Mouse (Mus musculus) limb, embryonic 14.5 days (tissue): Measurements from ENCODE around the gene Ranbp9. TPM values are rescaled to one million over a fixed set of nuclear protein-coding genes. Genes with fewer than 3 reads are reported as not detected.
A peak's percentile ranks its signal among the peaks of the same experiment; 100 is the strongest.

Experiments used
- ATAC-seq: fragments of 200-750 bp; cut with Nextera tagmentation; 2 replicates; pipeline ENCODE4 v1.8.0; 2017; ENCODE audit warnings: low read depth, moderate number of reproducible peaks, moderate TSS enrichment; ENCODE audit not compliant: low FRiP score
- DNase-seq: peaks from one replicate; pipeline ENCODE4 v3.0.0-alpha.2; 2015; ENCODE audit warnings: low spot score
- H3K27ac ChIP-seq: fragments of 300-500 bp; sonication (generic); replicated peaks from 2 replicates; pipeline ENCODE4 v1.5.1; 2014; ENCODE audit warnings: low read depth, mild to moderate bottlenecking, low read length, moderate library complexity, mixed read lengths
- H3K27me3 ChIP-seq: fragments of 300-500 bp; sonication (generic); 2 replicates; pipeline ENCODE4 v1.6.1; 2014; ENCODE audit warnings: low read length, mixed read lengths; ENCODE audit not compliant: control insufficient read depth, insufficient read depth
- H3K36me3 ChIP-seq: fragments of 300-500 bp; sonication (generic); 2 replicates; pipeline ENCODE4 v1.6.1; 2014; ENCODE audit warnings: mild to moderate bottlenecking, low read length, moderate library complexity, mixed read lengths; ENCODE audit not compliant: control insufficient read depth, insufficient read depth
- H3K4me1 ChIP-seq: fragments of 300-500 bp; sonication (generic); 2 replicates; pipeline ENCODE4 v1.6.1; 2014; ENCODE audit warnings: antibody characterized with exemption, low read length, mixed read lengths; ENCODE audit not compliant: control insufficient read depth, insufficient read depth
- H3K4me2 ChIP-seq: fragments of 300-500 bp; sonication (generic); replicated peaks from 2 replicates; pipeline ENCODE4 v1.6.1; 2014; ENCODE audit warnings: low read depth, mild to moderate bottlenecking, low read length, moderate library complexity; ENCODE audit not compliant: severe bottlenecking
- H3K4me3 ChIP-seq: fragments of 300-500 bp; sonication (generic); replicated peaks from 2 replicates; pipeline ENCODE4 v1.5.1; 2014; ENCODE audit warnings: low read length
- H3K9ac ChIP-seq: fragments of 300-500 bp; sonication (generic); 2 replicates; pipeline ENCODE4 v1.6.1; 2014; ENCODE audit warnings: mild to moderate bottlenecking, low read depth, low read length, moderate library complexity; ENCODE audit not compliant: severe bottlenecking
- H3K9me3 ChIP-seq: fragments of 300-500 bp; sonication (generic); 2 replicates; pipeline ENCODE4 v1.6.1; 2016; ENCODE audit warnings: low read length; ENCODE audit not compliant: control insufficient read depth
- POLR2A ChIP-seq: fragments of 200-500 bp; IDR thresholded peaks from 2 replicates; pipeline ENCODE4 v1.8.0; 2012; ENCODE audit warnings: inconsistent platforms, mild to moderate bottlenecking, moderate library complexity, borderline replicate concordance; ENCODE audit not compliant: insufficient read depth, insufficient read length; ENCODE audit errors: extremely low read depth
- WGBS: fragments of 180-500 bp; shearing (Covaris S2); extraction: QIAGEN DNeasy Blood & Tissue Kit; methylation state at CpG from one replicate; pipeline ENCODE4 v1.1.7; 2014; 5-methylcytosine and 5-hydroxymethylcytosine counted together
- polyA plus RNA-seq, 2 experiments: library from polyadenylated mRNA; depleted of rRNA in 1 of 2; stranded (reverse) in 1 of 2; unstranded in 1 of 2; fragments of >200 nt; fragmentation: Nextera tagmentation in 1 of 2; extraction: Ambion mirVana in 1 of 2; gene quantifications; 2 replicates each; pipeline versions ENCODE4 v1.2.1 to v1.2.3; 2012 to 2014

Ranbp9 gene
- polyA plus RNA-seq, 2 experiments = 12.6 to 36.9 TPM

DNA sequence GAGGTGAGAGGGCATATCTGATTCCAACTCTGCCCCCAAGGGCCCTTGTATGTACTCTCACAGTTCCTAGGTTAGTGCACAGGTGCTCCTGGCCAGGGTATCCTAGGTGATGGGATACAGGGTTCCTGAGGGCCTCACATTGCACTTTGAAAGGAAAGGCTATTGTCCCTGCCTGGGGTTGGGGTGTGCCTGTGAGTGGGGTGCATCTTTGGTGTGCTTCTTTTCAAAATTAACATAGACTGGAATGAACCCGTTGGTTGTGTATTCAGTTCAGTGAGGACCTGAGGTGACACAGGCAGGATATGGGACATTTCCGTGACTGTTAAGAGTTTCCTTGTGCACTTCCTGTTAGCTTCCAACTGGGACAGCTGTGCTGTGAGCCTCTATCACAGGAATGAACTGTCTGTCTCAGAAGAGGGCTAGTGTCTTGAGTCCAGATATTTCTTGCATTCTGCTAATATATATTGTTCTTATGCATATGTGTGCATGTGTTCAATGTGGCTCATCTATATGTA is 106.1 kb downstream of the Ranbp9 start:
- H3K27ac ChIP-seq = no peak overlapping the region
- no peaks in the 10 kb centered on the region for H3K4me1 ChIP-seq
- no peak for TF ChIP-seq POLR2A
- no peaks in the 10 kb centered on the region for H3K27me3 ChIP-seq
- H3K36me3 ChIP-seq = peaks cover 56% of the 10 kb centered on the region
- no peaks in the 10 kb centered on the region for H3K9me3 ChIP-seq
- DNase-seq (no peak), ATAC-seq (no peak)
- H3K4me3 ChIP-seq = no peak overlapping the region
- no peak overlapping the region for H3K9ac ChIP-seq
- 67% methylated on average over 2 of the region's 2 CpGs for WGBS
- H3K4me2 ChIP-seq = no peak overlapping the region

DNA sequence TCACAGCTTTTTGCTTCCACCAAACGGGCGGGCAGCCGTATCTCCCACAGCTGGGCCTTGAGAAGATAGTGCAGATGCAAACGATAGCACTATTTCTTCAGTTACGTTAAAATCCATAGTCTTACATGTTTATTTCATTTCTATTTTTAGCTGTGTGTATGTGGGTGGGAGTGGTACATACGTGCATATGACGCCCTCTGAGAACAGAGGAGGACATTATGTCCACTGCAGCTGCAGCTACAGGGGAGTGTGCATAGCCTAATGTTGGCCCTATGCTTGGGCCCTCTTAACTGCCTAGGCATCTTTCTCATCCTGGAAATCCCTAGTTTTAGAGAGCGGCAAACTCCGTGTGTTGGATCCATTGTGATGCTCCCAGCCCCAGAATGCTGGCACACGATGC is 106.9 kb downstream of the Ranbp9 start:
- H3K9ac ChIP-seq = no peak overlapping the region
- WGBS = 86% methylated on average over 10 of the region's 10 CpGs
- no peak for ATAC-seq
- no peak overlapping the region for H3K27ac ChIP-seq
- H3K4me1 ChIP-seq = no peaks in the 10 kb centered on the region
- no peaks in the 10 kb centered on the region for H3K9me3 ChIP-seq
- no peak for DNase-seq
- no peak for TF ChIP-seq POLR2A
- peaks cover 53% of the 10 kb centered on the region for H3K36me3 ChIP-seq
- no peak overlapping the region for H3K4me2 ChIP-seq
- no peaks in the 10 kb centered on the region for H3K27me3 ChIP-seq
- H3K4me3 ChIP-seq = no peak overlapping the region

DNA sequence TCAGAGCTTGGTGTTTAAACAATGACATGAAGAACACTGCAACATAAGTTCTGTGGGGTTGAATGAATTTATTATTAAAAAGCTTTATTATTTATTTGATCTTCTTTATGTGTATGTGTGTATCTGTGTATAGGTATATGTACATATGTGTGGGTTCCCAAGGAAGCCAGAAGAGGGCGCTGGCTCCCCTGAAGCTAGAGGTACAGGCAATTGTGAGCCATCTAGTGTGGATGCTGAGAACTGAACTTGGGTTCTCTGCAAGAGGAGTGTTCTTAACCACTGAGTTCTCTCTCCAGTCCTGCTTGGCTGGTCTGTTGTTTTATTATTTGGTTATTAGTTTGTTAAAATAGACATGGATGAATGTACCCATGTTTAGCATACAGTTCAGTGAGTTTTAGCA is 108.2 kb downstream of the Ranbp9 start:
- Histone ChIP-seq H3K9me3 (no peaks in the 10 kb centered on the region), H3K9ac (no peak overlapping the region), H3K4me1 (no peaks in the 10 kb centered on the region), H3K4me3 (no peak overlapping the region), H3K27ac (no peak overlapping the region), H3K4me2 (no peak overlapping the region), H3K27me3 (no peaks in the 10 kb centered on the region), H3K36me3 (peaks cover 47% of the 10 kb centered on the region)
- 88% methylated on average over 1 of the region's 1 CpGs for WGBS
- ATAC-seq = no peak
- DNase-seq = no peak
- TF ChIP-seq POLR2A = no peak

DNA sequence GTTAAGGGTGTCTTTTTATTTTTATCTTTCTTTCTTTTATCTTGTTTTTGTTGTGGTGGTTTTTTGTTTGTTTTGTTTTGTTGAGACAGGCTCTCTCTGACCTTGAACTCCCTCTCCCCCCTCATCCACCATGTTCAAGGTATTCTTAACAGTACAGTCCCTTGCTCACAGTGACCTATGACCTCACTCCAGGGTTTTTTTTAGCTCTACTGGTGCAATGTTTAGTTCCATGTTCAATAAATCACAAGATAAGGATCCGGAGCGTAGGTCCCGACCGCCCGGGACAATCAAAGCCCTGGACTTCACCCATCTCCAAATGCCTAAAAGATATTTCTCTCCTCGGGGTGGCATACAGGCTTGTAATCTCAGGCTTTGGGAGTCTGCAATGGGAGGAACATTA is 111.0 kb downstream of the Ranbp9 start:
- no peaks in the 10 kb centered on the region for H3K27me3 ChIP-seq
- ATAC-seq (no peak), DNase-seq (no peak)
- peaks cover 32% of the 10 kb centered on the region for H3K36me3 ChIP-seq
- 94% methylated on average over 6 of the region's 6 CpGs for WGBS
- no peak overlapping the region for H3K4me3 ChIP-seq
- no peak overlapping the region for H3K4me2 ChIP-seq
- no peak overlapping the region for H3K9ac ChIP-seq
- H3K9me3 ChIP-seq = no peaks in the 10 kb centered on the region
- peaks cover 8% of the 10 kb centered on the region; the same call in 1 of the 2 replicates for H3K4me1 ChIP-seq
- no peak for TF ChIP-seq POLR2A
- H3K27ac ChIP-seq = no peak overlapping the region

DNA sequence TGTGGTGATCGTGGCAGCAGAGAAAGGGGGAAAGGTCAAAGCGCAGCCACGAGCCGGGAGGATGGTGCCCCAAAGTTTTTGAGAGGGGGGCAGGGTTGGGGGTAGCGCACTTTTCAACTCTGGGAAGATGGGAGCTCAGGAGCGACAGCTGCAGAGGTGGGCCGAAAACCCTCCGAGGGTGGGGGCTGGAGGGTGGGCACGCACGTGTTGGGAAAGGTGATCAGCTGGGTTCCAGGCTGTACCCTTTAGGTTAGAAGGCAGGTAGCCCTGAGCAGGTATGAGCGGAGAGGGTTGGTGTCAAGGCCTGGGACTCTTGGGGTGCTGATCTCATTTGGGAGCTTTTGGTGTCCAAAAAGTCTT is 115.3 kb downstream of the Ranbp9 start:
- peak overlapping the region; percentile 88 for H3K4me2 ChIP-seq
- no peaks in the 10 kb centered on the region for H3K27me3 ChIP-seq
- no peak for DNase-seq
- H3K36me3 ChIP-seq = peaks cover 4% of the 10 kb centered on the region; the same call in 1 of the 2 replicates
- H3K4me3 ChIP-seq = peak overlapping the region; percentile 61
- H3K9me3 ChIP-seq = no peaks in the 10 kb centered on the region
- H3K9ac ChIP-seq = peak overlapping the region; percentile 77
- H3K4me1 ChIP-seq = peaks cover 8% of the 10 kb centered on the region; the same call in 1 of the 2 replicates
- ATAC-seq = peak; percentile 21; the same call in 1 of the 2 replicates
- H3K27ac ChIP-seq = 0 out of 2 replicates have a peak overlapping the region, but pooled peaks have one; percentile 48
- WGBS = 5% methylated on average over 11 of the region's 11 CpGs
- TF ChIP-seq POLR2A = no peak
